Mouse (Mus musculus) fibroblast of lung, adult 2 months (primary cell): ENCODE data around the gene Klrg1.

Experiments
- DNase-seq: peaks from one replicate; pipeline ENCODE4 v3.0.0-alpha.2; 2011; ENCODE audit warnings: low read depth

Klrg1 gene

GRCm38 (mm10) chr6:122292184-122292583 lies 9.5 kb upstream of the Klrg1 start:
- no peak for DNase-seq

DNA sequence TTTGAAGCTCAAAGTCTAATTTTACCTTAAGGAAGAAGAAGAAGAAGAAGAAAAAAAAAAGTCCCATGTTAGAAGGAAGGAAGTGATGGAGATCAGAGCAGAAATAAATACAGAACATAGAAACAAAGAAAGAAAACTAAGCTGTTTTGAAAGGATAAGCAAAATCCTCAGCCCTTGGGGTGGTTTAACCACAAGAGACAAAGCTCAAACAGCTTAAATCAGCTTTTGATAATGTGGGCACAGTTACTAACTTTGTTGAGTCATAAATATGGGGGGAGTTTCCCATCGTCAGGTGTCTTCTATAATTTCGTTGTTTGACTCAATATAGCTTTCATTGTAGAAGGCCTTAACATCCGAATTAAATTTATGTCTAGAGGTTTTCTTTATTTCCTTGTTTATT lies 9.1 kb upstream of the Klrg1 start:
- DNase-seq = no peak

- no peak for DNase-seq
Measured at GRCm38 (mm10) chr6:122291264-122291663, 8.6 kb upstream of the Klrg1 start.

DNA sequence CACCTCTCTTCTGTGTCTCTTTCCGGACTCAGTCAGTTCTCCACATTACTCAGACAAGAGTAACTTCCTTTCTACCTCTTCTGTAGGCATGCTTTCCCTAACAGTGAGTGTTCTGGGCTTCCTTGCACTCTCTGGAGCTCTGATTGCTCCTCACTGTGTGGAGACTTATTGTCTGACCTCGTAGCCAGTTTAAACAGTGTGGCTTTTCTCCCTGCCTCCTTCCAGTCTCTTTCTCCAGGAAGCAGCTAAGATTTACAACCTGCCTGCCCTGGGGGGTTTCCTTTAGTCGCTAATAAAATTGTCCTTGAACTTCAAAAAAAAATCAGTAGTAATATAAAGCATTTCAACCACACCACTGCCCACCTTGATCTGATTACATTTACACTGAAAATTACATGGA lies 7.6 kb upstream of the Klrg1 start:
- no peak for DNase-seq

- DNase-seq = no peak
Measured at GRCm38 (mm10) chr6:122289313-122289712, 6.6 kb upstream of the Klrg1 start.

DNA sequence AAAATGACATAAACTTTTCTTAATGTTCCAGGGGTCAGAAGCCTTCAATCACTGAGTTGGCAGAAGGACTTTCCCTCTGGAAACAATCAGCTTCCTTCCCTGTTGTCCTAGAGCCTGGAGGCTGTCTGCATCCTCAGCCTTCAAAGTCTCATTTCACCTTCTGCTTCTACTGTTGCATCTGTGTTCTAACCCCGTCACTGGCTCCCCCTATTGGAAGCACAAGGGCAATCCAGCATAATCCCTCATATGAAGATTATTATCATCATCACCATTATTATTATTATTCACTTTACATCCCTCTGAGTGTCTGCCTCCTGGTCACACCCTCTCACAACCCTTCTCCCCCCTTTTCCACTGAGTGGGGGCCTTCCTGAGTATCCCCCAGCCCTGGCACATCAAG lies 5.6 kb upstream of the Klrg1 start:
- no peak for DNase-seq

GRCm38 (mm10) chr6:122284823-122285222 lies 2.1 kb upstream of the Klrg1 start:
- DNase-seq = no peak

- DNase-seq = no peak
Measured at GRCm38 (mm10) chr6:122284304-122284703, 1.6 kb upstream of the Klrg1 start.

GRCm38 (mm10) chr6:122283429-122283828 lies 747 bp upstream of the Klrg1 start:
- no peak for DNase-seq

DNA sequence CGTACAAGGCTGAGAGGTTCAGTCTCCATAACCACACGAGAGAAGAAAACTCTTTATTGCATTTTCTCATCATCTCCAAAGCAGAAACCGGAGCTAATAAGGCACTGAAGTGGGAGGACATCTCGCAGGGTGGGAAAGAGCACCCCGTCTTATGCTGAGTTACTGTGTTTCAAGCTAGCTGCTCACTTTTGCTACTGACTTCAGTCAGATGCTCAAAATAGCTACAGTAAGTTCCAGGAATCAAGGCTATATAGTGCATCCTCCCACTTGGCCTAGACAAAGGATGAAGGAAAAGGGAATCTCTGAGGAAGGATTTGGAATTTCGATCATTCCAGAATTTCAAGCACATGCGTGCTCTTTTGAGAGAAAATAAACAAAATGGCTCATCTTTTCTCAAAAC lies 6.1 kb downstream of the Klrg1 start:
- no peak for DNase-seq

DNA sequence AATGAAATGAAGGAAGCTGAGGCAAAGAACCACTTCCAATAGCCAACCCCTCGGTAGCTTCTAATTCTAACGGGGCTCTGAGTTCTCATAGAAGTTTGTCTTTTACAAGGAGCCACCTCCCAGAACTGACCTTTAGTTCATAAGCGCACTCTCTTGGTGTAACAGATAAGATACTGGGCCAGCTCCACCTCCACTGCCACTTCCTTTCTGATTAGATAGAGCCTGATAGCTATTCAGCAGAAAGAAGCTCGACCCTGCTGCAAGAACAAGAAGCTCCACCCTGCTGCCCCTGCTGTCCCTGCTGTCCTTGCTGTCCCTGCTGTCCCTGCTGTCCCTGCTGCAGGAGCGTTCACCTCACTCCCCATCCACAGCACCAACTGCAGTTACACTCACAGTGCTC lies 8.1 kb downstream of the Klrg1 start:
- no peak for DNase-seq

GRCm38 (mm10) chr6:122270152-122270551 lies 12.5 kb downstream of the Klrg1 start:
- DNase-seq = no peak

DNA sequence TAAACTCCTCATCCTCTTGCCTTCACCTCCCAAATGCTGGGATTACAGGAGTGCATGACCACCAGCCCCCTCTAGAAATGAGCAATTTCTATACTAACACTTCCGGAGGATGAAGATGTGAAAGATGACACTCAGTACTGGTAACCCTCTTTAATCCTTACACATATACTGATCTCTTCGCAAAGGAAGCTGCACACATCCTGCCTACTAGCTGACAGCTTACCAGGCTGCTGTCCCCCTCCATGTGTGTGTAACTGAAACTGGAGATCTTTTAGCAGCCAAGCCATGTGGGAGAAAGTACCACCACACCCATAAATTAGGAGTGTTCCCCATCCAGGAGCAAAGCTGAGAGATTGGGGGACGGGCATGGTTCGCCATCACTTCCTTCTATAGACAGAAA lies 13.5 kb downstream of the Klrg1 start:
- no peak for DNase-seq

GRCm38 (mm10) chr6:122268561-122268960 lies 14.1 kb downstream of the Klrg1 start:
- peak; percentile 26 for DNase-seq

DNA sequence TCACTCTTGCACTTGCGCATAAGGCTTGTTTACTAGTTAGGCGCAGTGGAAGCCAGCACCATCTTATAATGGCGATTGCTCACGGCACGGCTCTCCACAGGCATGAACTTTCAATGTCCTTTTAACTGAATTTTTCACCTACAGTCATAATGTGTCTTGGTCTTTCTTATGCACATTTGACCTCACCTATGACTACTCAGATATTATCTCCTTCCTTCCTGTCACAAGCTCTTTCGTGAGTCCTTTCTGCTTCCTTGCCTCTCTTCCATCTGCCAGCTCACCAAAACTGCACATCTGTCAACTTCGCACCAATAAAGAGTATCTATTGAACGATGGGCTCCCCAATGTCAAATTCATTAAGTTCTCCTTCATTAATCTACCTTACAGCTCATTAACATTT lies 20.1 kb downstream of the Klrg1 start:
- no peak for DNase-seq

GRCm38 (mm10) chr6:122252146-122252545 lies 30.5 kb downstream of the Klrg1 start:
- DNase-seq = no peak

GRCm38 (mm10) chr6:122250033-122250432 lies 32.6 kb downstream of the Klrg1 start:
- no peak for DNase-seq
